Mouse (Mus musculus): Measurements from ENCODE around the gene Acot5. TPM values are rescaled to one million over a fixed set of nuclear protein-coding genes. Genes with fewer than 3 reads are reported as not detected.

Acot5 gene
- polyA plus RNA-seq (2014; fragmentation: Illumina TruSeq; extraction: RNeasy Lipid Tissue Mini Kit (QIAGEN cat#74804)): not detected

GRCm38 (mm10) chr12:84068986-84069385 is at the start of gene Acot5:
Acot5 (plus strand) TSS chr12:84069325.

GRCm38 (mm10) chr12:84038241-84038640 is 30.9 kb upstream of the Acot5 start, which contains the start of gene Acot4:
Acot4 (plus strand) TSS chr12:84038379.

GRCm38 (mm10) chr12:84038691-84039111 is 30.4 kb upstream of the Acot5 start, which contains the start of gene Gm49366:
Gm49366 (plus strand) TSS chr12:84038935.

GRCm38 (mm10) chr12:84051937-84052474 is 17.1 kb upstream of the Acot5 start, which contains the start of gene Acot3:
Acot3 (plus strand) TSS chr12:84052144.

GRCm38 (mm10) chr12:84100604-84101492 is 31.7 kb downstream of the Acot5 start, which contains the start of gene Acot6:
Acot6 (plus strand) TSS chr12:84100654.

GRCm38 (mm10) chr12:84114153-84114994 is 45.2 kb downstream of the Acot5 start, which contains the start of gene Dnal1:
Dnal1 (plus strand) TSS chr12:84114366.

Other genes with a start within 250 kb of the Acot5 start
- gene Numb, start 147.4 kb upstream of the Acot5 start, polyA plus RNA-seq (2014; fragmentation: Illumina TruSeq; extraction: RNeasy Lipid Tissue Mini Kit (QIAGEN cat#74804)): 20.8 TPM
- gene Riox1, start 118.7 kb upstream of the Acot5 start, polyA plus RNA-seq (2014; fragmentation: Illumina TruSeq; extraction: RNeasy Lipid Tissue Mini Kit (QIAGEN cat#74804)): 2.6 TPM
- gene Heatr4, start 84.5 kb upstream of the Acot5 start, polyA plus RNA-seq (2014; fragmentation: Illumina TruSeq; extraction: RNeasy Lipid Tissue Mini Kit (QIAGEN cat#74804)): not detected
- gene Acot2, start 81.5 kb upstream of the Acot5 start, polyA plus RNA-seq (2014; fragmentation: Illumina TruSeq; extraction: RNeasy Lipid Tissue Mini Kit (QIAGEN cat#74804)): 5.5 TPM
- 55.7 TPM for gene Acot1, start 59.8 kb upstream of the Acot5 start, polyA plus RNA-seq (2014; fragmentation: Illumina TruSeq; extraction: RNeasy Lipid Tissue Mini Kit (QIAGEN cat#74804))
- gene Acot4, start 30.9 kb upstream of the Acot5 start, polyA plus RNA-seq (2014; fragmentation: Illumina TruSeq; extraction: RNeasy Lipid Tissue Mini Kit (QIAGEN cat#74804)): 0.34 TPM
- gene Gm49366, start 30.4 kb upstream of the Acot5 start, polyA plus RNA-seq (2014; fragmentation: Illumina TruSeq; extraction: RNeasy Lipid Tissue Mini Kit (QIAGEN cat#74804)): not detected
- 0.88 TPM for gene Acot3, start 17.2 kb upstream of the Acot5 start, polyA plus RNA-seq (2014; fragmentation: Illumina TruSeq; extraction: RNeasy Lipid Tissue Mini Kit (QIAGEN cat#74804))
- gene Acot6, start 31.3 kb downstream of the Acot5 start, polyA plus RNA-seq (2014; fragmentation: Illumina TruSeq; extraction: RNeasy Lipid Tissue Mini Kit (QIAGEN cat#74804)): 21.9 TPM
- gene Dnal1, start 45.0 kb downstream of the Acot5 start, polyA plus RNA-seq (2014; fragmentation: Illumina TruSeq; extraction: RNeasy Lipid Tissue Mini Kit (QIAGEN cat#74804)): 53.8 TPM
- gene Pnma1, start 79.2 kb downstream of the Acot5 start, polyA plus RNA-seq (2014; fragmentation: Illumina TruSeq; extraction: RNeasy Lipid Tissue Mini Kit (QIAGEN cat#74804)): 0.31 TPM
- 11.2 TPM for gene Elmsan1, start 149.6 kb downstream of the Acot5 start, polyA plus RNA-seq (2014; fragmentation: Illumina TruSeq; extraction: RNeasy Lipid Tissue Mini Kit (QIAGEN cat#74804))
- gene Ptgr2, start 215.9 kb downstream of the Acot5 start, polyA plus RNA-seq (2014; fragmentation: Illumina TruSeq; extraction: RNeasy Lipid Tissue Mini Kit (QIAGEN cat#74804)): 60.1 TPM
- 35.3 TPM for gene Zfp410, start 247.5 kb downstream of the Acot5 start, polyA plus RNA-seq (2014; fragmentation: Illumina TruSeq; extraction: RNeasy Lipid Tissue Mini Kit (QIAGEN cat#74804))

Data from ovary, adult 10 weeks (tissue).